Mouse (Mus musculus): ENCODE measurements at regions not wholly inside any gene's neighbourhood (a gene's known extent, or its start where the extent isn't known, plus 50 kb on each side); places are given as distances from the start of the nearest gene placed in this dataset.

- Histone ChIP-seq H3K27ac (replicated peaks; ENCODE audit: low read depth, low read length) (no peak overlapping the region), H3K4me3 (ENCODE audit: insufficient read depth, low read depth, low read length) (no peak overlapping the region), H3K4me1 (ENCODE audit: control insufficient read depth, insufficient read depth, insufficient read length, low read length) (no peaks in the 10 kb centered on the region)
Measured at GRCm38 (mm10) chr17:4906504-4906903, 87.6 kb upstream of the Arid1b start.

- peak overlapping the region; percentile 78 for H3K4me3 ChIP-seq (ENCODE audit: insufficient read depth, low read depth, low read length)
- peak overlapping the region; percentile 87 for H3K27ac ChIP-seq (replicated peaks; ENCODE audit: low read depth, low read length)
- H3K4me1 ChIP-seq (ENCODE audit: control insufficient read depth, insufficient read depth, insufficient read length, low read length) = no peaks in the 10 kb centered on the region
Measured at GRCm38 (mm10) chr17:4907181-4907752, 86.9 kb upstream of the Arid1b start.

DNA sequence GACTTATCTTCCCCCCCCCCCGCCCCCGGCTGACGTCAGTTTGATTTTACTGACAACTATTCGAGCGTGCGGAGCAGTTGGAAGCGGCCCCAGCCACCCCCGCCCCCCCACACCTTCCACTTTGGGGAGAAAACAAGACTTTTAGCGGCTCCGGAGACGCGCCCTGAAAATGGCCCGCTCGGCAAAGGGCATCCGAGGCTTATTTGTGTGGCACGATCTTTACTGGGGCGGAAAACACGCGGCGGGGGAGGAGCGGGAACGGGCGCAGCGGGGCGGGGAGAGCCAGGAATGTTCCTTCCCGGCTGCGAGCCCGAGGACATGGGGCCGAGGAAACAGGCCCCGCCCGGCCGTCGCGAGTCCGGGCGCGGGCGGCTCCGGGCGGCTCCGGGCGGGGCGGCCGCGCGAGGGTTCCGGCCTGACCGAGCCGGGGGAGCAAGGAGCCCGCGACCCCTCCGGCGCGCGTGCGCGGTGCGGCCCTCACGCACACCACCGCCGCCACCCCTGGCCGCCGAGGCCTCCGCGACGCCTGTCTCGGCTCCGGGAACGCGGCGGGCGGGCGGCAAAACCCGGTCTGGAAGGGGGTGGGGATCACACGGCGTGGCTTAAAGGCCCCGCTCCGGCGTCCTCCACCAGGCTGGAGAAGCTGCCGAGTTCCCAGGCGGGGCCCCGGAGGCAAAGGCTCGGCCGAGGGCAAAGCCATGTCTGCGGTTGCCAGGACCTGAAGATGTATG is 86.1 kb upstream of the Arid1b start:
- H3K4me1 ChIP-seq (ENCODE audit: control insufficient read depth, insufficient read depth, insufficient read length, low read length) = no peaks in the 10 kb centered on the region
- peak overlapping the region; percentile 94 for H3K27ac ChIP-seq (replicated peaks; ENCODE audit: low read depth, low read length)
- peak overlapping the region; percentile 79 for H3K4me3 ChIP-seq (ENCODE audit: insufficient read depth, low read depth, low read length)

DNA sequence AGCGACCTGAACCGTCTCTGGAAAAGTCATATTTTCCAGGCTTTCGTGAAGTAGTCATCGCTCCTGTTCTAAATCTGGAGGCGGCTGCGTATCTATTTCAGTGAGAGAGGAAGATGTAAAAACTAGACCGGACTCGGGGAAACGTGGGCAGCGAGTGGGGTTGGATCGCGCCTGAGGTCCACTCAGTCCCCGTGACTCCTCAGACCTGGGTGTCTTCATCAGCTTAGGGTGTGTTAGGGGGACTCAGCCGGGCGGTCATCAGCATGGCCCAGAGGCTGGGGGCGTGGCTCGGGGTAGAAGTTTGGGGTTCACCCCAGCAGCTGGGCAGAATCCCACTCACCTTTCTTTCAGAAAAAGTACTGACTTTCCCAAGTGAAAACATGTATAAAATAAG is 85.6 kb upstream of the Arid1b start:
- no peaks in the 10 kb centered on the region for H3K4me1 ChIP-seq (ENCODE audit: control insufficient read depth, insufficient read depth, insufficient read length, low read length)
- H3K4me3 ChIP-seq (ENCODE audit: insufficient read depth, low read depth, low read length) = peak overlapping the region; percentile 79
- H3K27ac ChIP-seq (replicated peaks; ENCODE audit: low read depth, low read length) = peak overlapping the region; percentile 88

GRCm38 (mm10) chr17:4910182-4910581 is 84.0 kb upstream of the Arid1b start:
- H3K4me3 ChIP-seq (ENCODE audit: insufficient read depth, low read depth, low read length) = no peak overlapping the region
- peak overlapping the region; percentile 10; the same call in 1 of the 2 replicates for H3K27ac ChIP-seq (replicated peaks; ENCODE audit: low read depth, low read length)
- H3K4me1 ChIP-seq (ENCODE audit: control insufficient read depth, insufficient read depth, insufficient read length, low read length) = no peaks in the 10 kb centered on the region

DNA sequence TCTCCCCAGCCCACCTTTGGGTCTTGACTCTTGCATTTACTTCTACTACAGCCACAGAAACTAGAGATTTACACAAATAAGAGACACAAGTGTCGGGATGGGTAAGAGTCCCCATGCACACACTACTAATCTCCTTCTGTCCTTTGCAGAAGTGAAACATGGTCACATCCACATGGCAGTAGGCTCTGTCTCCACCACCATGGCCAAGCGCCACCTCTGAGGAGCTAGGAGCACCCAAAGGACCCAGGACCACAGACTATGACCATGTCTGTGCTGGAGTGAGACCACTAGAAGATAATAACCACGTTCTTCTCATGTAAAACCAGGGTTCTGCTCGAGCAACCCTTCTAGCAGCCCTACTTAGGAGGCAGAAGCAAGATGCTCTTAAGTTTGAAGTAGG is 81.1 kb upstream of the Arid1b start:
- Histone ChIP-seq H3K4me3 (ENCODE audit: insufficient read depth, low read depth, low read length) (no peak overlapping the region), H3K27ac (replicated peaks; ENCODE audit: low read depth, low read length) (no peak overlapping the region), H3K4me1 (ENCODE audit: control insufficient read depth, insufficient read depth, insufficient read length, low read length) (no peaks in the 10 kb centered on the region)

DNA sequence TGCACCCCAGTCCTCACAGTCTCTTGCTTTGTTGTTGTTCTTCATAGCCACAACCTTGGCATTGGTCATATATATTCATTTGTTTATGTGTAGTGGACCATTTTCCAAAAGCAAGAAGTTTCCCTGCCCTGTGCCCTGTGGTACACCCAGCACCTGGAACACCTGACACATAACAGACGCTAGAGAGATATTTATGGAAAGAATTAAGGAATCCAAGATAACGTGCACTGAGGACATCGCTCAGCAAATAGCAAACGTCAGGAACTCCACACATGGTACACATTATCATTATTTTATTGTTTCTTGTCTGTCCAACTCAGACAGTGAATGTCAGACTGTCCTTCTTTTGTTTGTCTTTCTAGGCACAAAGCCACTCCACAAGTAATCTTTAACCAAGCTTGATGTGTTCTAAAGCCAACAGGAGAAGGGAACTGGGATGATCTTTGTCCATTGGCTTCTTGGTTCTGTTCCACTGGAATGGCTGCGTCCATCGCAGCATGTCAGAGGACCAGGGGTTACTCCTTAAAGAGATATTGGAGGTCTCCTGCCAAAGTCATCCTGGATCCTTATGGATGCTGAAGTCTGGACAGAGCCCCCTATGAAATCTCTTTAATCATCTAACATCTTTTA is 74.2 kb upstream of the Arid1b start:
- Histone ChIP-seq H3K27ac (replicated peaks; ENCODE audit: low read depth, low read length) (no peak overlapping the region), H3K4me3 (ENCODE audit: insufficient read depth, low read depth, low read length) (no peak overlapping the region), H3K4me1 (ENCODE audit: control insufficient read depth, insufficient read depth, insufficient read length, low read length) (no peaks in the 10 kb centered on the region)

- H3K4me1 ChIP-seq (ENCODE audit: control insufficient read depth, insufficient read depth, insufficient read length, low read length) = no peaks in the 10 kb centered on the region; the same call in 1 of the 2 replicates
- H3K4me3 ChIP-seq (ENCODE audit: insufficient read depth, low read depth, low read length) = no peak overlapping the region
- no peak overlapping the region for H3K27ac ChIP-seq (replicated peaks; ENCODE audit: low read depth, low read length)
Measured at GRCm38 (mm10) chr17:4921121-4921520, 73.0 kb upstream of the Arid1b start.

GRCm38 (mm10) chr17:4928631-4929030 is 65.5 kb upstream of the Arid1b start:
- no peak overlapping the region for H3K27ac ChIP-seq (replicated peaks; ENCODE audit: low read depth, low read length)
- no peaks in the 10 kb centered on the region; the same call in 1 of the 2 replicates for H3K4me1 ChIP-seq (ENCODE audit: control insufficient read depth, insufficient read depth, insufficient read length, low read length)
- H3K4me3 ChIP-seq (ENCODE audit: insufficient read depth, low read depth, low read length) = no peak overlapping the region

DNA sequence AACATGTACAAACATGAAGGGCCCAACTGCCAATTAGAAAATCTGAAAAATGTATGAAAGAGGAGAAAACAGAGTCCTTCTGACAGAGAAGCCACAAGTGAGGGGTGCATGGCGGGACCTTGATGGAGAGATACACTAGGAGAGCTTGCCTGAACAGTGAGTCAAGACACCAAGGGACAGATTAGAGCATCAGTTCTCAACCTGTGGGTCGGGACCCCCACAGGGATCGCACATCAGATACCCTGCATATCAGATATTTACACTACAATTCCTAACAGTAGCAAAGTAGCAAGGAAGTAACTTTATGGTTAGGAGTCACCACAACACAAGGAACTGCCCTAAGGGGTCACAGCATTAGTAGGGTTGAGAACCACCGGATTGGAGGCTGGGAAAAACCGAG is 58.9 kb upstream of the Arid1b start:
- no peak overlapping the region for H3K27ac ChIP-seq (replicated peaks; ENCODE audit: low read depth, low read length)
- no peak overlapping the region for H3K4me3 ChIP-seq (ENCODE audit: insufficient read depth, low read depth, low read length)
- no peaks in the 10 kb centered on the region for H3K4me1 ChIP-seq (ENCODE audit: control insufficient read depth, insufficient read depth, insufficient read length, low read length)

GRCm38 (mm10) chr17:4940589-4940988 is 53.5 kb upstream of the Arid1b start:
- no peak overlapping the region for H3K4me3 ChIP-seq (ENCODE audit: insufficient read depth, low read depth, low read length)
- H3K27ac ChIP-seq (replicated peaks; ENCODE audit: low read depth, low read length) = no peak overlapping the region
- H3K4me1 ChIP-seq (ENCODE audit: control insufficient read depth, insufficient read depth, insufficient read length, low read length) = 0 out of 2 replicates have a peak, but pooled peaks cover 2% of the 10 kb centered on the region

- Histone ChIP-seq H3K27ac (replicated peaks; ENCODE audit: low read depth, low read length) (no peak overlapping the region), H3K4me3 (ENCODE audit: insufficient read depth, low read depth, low read length) (no peak overlapping the region), H3K4me1 (ENCODE audit: control insufficient read depth, insufficient read depth, insufficient read length, low read length) (0 out of 2 replicates have a peak, but pooled peaks cover 5% of the 10 kb centered on the region)
Measured at GRCm38 (mm10) chr17:4941286-4941800, 52.8 kb upstream of the Arid1b start.

GRCm38 (mm10) chr17:4942868-4943267 is 51.3 kb upstream of the Arid1b start:
- H3K4me1 ChIP-seq (ENCODE audit: control insufficient read depth, insufficient read depth, insufficient read length, low read length) = peaks cover 10% of the 10 kb centered on the region
- no peak overlapping the region for H3K4me3 ChIP-seq (ENCODE audit: insufficient read depth, low read depth, low read length)
- H3K27ac ChIP-seq (replicated peaks; ENCODE audit: low read depth, low read length) = no peak overlapping the region
